Mouse (Mus musculus): ENCODE data around the gene Dntt.

DNA sequence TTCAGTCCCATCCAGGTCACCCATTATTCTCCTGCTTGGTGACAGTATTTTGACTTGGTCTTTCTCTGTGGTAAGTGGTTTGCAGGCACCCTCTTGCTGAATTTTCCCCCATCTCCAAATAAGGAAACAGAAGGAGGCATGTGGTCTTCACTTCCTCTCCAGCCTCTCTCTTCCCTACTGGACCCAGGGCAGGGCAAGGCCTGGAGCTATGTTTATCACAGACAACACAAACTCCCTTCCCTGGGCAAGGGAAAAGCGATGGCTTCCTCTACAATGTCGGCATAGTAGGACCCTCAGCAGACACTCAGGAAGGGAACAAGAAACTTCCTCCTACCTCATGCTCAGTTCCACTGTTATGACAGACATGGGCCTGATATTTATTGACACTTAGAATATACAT is 62.8 kb downstream of the Dntt start:
- TF ChIP-seq CTCF (IDR thresholded peaks at IDR 0.05; ENCODE audit: low read depth): no peak
- no peak for TF ChIP-seq EP300 (optimal IDR thresholded peaks at IDR 0.05)
